Mouse (Mus musculus) forebrain, embryonic 15.5 days (tissue): ENCODE data around the gene Palld. TPM values are rescaled to one million over a fixed set of nuclear protein-coding genes. Genes with fewer than 3 reads are reported as not detected.

Source experiments
- ATAC-seq: fragments of 200-750 bp; cut with Nextera tagmentation; replicated peaks from 2 replicates; pipeline ENCODE4 v1.8.0; 2017; ENCODE audit warnings: mild to moderate bottlenecking, moderate TSS enrichment, moderate library complexity
- H3K27ac ChIP-seq: fragments of 300-500 bp; sonication (generic); replicated peaks from 2 replicates; pipeline ENCODE4 v1.5.1; 2015; ENCODE audit warnings: mild to moderate bottlenecking, inconsistent platforms
- H3K27me3 ChIP-seq: fragments of 300-500 bp; sonication (generic); 2 replicates; pipeline ENCODE4 v1.6.1; 2015; ENCODE audit warnings: inconsistent platforms
- H3K36me3 ChIP-seq: fragments of 300-500 bp; sonication (generic); 2 replicates; pipeline ENCODE4 v1.6.1; 2015; ENCODE audit warnings: mild to moderate bottlenecking, inconsistent platforms
- H3K4me1 ChIP-seq: fragments of 300-500 bp; sonication (generic); 2 replicates; pipeline ENCODE4 v1.6.1; 2015; ENCODE audit warnings: inconsistent platforms
- H3K4me2 ChIP-seq: fragments of 300-500 bp; sonication (generic); replicated peaks from 2 replicates; pipeline ENCODE4 v1.6.1; 2015; ENCODE audit warnings: mild to moderate bottlenecking, inconsistent platforms
- H3K4me3 ChIP-seq: fragments of 300-500 bp; sonication (generic); 2 replicates; pipeline ENCODE4 v1.5.1; 2015; ENCODE audit warnings: mild to moderate bottlenecking, inconsistent platforms
- H3K9ac ChIP-seq: fragments of 300-500 bp; sonication (generic); replicated peaks from 2 replicates; pipeline ENCODE4 v1.6.1; 2015; ENCODE audit warnings: mild to moderate bottlenecking, inconsistent platforms
- H3K9me3 ChIP-seq: fragments of 300-500 bp; sonication (generic); 2 replicates; pipeline ENCODE4 v1.6.1; 2016; ENCODE audit warnings: inconsistent platforms
- WGBS: fragments of 180-500 bp; shearing (Covaris S2); methylation state at CpG from one replicate; pipeline ENCODE4 v1.1.7; 2015; ENCODE audit warnings: mixed read lengths; 5-methylcytosine and 5-hydroxymethylcytosine counted together
- polyA plus RNA-seq: library from polyadenylated mRNA; unstranded; fragments of >200 nt; fragmentation: Nextera tagmentation; extraction: Ambion mirVana; gene quantifications from 2 replicates; pipeline ENCODE4 v1.2.1, GENCODE M21; 2015

Palld gene
- polyA plus RNA-seq, 1 experiment from 2014 or later, result 19.4 TPM

DNA sequence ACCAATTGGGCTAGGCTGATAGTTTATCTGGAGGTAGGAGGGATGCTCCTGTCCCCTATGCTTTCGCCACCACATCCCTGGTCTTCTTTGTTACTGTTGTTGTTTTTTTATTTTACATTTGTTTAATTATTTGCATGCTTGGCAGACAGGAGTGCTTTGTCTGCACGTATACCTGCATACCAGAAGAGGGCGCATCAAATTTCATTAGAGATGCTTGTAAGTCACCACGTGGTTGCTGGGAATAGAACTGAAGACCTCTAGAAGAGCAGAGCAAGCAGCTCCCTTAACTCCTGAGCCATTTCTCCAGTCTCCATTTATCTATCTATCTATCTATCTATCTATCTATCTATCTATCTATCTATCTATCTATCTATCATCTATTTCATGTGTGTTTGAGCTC, 166.4 kb downstream of the Palld start:
- Histone ChIP-seq H3K36me3 (no peaks in the 10 kb centered on the region), H3K9ac (no peak overlapping the region), H3K4me1 (no peaks in the 10 kb centered on the region), H3K27me3 (no peaks in the 10 kb centered on the region), H3K27ac (no peak overlapping the region), H3K4me2 (no peak overlapping the region), H3K4me3 (no peak overlapping the region), H3K9me3 (no peaks in the 10 kb centered on the region)
- no peak for ATAC-seq
- WGBS, result 71% methylated on average over 4 of the region's 4 CpGs

DNA sequence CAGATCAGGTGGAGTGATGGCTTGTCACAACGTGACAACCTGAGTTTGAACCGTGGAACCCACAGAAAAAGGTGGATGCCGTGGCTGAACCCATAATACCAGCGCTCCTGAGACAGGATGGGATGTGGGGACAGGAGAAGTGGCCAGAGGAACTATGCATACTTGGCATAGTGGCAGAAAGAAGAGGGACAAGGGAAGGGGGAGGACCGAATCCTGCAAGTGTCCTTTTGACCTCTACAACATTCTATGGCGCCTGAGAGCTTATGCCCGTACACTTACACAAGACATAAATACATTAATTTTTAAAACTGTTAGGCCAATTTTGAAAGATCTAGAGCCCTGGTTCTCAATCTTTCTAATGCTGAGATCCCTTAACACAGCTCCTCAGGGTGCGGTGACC, 168.3 kb downstream of the Palld start:
- H3K4me1 ChIP-seq, result no peaks in the 10 kb centered on the region
- WGBS, result 93% methylated on average over 8 of the region's 8 CpGs
- no peak for ATAC-seq

GRCm38 (mm10) chr8:61732184-61732583, 170.3 kb downstream of the Palld start:
- no peak for ATAC-seq
- H3K27me3 ChIP-seq, result no peaks in the 10 kb centered on the region
- H3K4me3 ChIP-seq, result no peak overlapping the region
- H3K9me3 ChIP-seq, result no peaks in the 10 kb centered on the region
- H3K27ac ChIP-seq, result no peak overlapping the region
- H3K36me3 ChIP-seq, result no peaks in the 10 kb centered on the region
- H3K4me1 ChIP-seq, result no peaks in the 10 kb centered on the region
- H3K9ac ChIP-seq, result no peak overlapping the region
- 90% methylated on average over 6 of the region's 6 CpGs for WGBS
- no peak overlapping the region for H3K4me2 ChIP-seq

More for the DNA sequence above, 168.3 kb downstream of the Palld start:
- no peak overlapping the region for H3K27ac ChIP-seq
- no peaks in the 10 kb centered on the region for H3K36me3 ChIP-seq
- H3K9me3 ChIP-seq, result no peaks in the 10 kb centered on the region
- no peak overlapping the region for H3K9ac ChIP-seq
- no peak overlapping the region for H3K4me2 ChIP-seq
- H3K27me3 ChIP-seq, result no peaks in the 10 kb centered on the region
- H3K4me3 ChIP-seq, result no peak overlapping the region

DNA sequence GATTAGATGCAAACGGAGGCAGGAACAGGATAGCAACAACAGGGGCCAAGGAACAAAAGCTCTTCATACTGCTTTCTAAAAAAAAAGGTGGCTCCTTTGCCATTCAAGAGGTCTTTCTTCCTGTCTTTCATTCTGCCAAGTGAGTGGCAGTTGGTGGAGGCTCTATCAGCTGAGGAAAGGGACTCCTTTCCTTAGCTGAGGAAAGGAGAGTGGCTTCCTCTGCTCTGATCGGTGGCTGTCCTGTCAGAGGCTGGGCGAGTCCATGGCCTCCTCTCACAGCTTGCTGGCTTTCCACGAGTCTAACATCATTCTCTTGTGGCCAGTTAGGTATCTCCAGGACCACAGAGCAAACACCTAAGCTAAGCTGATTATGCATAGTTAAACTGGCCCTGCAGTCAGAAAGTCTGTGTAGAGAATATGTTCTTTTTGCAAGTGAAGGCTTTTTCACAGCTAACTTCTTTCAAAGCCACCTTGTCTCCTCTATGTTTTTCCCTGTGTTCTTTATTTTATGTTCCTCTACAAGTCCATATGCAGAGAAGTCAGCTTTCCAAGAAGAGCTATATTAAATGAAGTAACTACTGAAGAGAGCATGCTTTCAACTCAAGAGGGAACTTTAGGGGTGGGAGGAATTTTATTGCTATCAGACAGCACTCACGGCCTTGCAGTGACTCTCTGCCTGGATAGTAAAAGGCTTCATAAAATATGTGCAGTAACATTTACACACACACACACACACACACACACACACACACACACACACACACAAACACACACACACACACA, 171.0 kb downstream of the Palld start:
- WGBS, result 72% methylated on average over 5 of the region's 5 CpGs
- H3K27ac ChIP-seq, result no peak overlapping the region
- no peaks in the 10 kb centered on the region for H3K9me3 ChIP-seq
- no peaks in the 10 kb centered on the region for H3K36me3 ChIP-seq
- H3K4me1 ChIP-seq, result no peaks in the 10 kb centered on the region
- no peak overlapping the region for H3K9ac ChIP-seq
- no peak overlapping the region for H3K4me2 ChIP-seq
- ATAC-seq, result no peak
- no peaks in the 10 kb centered on the region for H3K27me3 ChIP-seq
- H3K4me3 ChIP-seq, result no peak overlapping the region

- no peak for ATAC-seq
- no peak overlapping the region for H3K27ac ChIP-seq
- no peaks in the 10 kb centered on the region for H3K4me1 ChIP-seq
- H3K4me3 ChIP-seq, result no peak overlapping the region
- H3K27me3 ChIP-seq, result no peaks in the 10 kb centered on the region
- no peak overlapping the region for H3K4me2 ChIP-seq
- no peaks in the 10 kb centered on the region for H3K36me3 ChIP-seq
- no peak overlapping the region for H3K9ac ChIP-seq
- no peaks in the 10 kb centered on the region for H3K9me3 ChIP-seq
- 73% methylated on average over 6 of the region's 6 CpGs for WGBS
Observed at GRCm38 (mm10) chr8:61730669-61731068, 171.8 kb downstream of the Palld start.

DNA sequence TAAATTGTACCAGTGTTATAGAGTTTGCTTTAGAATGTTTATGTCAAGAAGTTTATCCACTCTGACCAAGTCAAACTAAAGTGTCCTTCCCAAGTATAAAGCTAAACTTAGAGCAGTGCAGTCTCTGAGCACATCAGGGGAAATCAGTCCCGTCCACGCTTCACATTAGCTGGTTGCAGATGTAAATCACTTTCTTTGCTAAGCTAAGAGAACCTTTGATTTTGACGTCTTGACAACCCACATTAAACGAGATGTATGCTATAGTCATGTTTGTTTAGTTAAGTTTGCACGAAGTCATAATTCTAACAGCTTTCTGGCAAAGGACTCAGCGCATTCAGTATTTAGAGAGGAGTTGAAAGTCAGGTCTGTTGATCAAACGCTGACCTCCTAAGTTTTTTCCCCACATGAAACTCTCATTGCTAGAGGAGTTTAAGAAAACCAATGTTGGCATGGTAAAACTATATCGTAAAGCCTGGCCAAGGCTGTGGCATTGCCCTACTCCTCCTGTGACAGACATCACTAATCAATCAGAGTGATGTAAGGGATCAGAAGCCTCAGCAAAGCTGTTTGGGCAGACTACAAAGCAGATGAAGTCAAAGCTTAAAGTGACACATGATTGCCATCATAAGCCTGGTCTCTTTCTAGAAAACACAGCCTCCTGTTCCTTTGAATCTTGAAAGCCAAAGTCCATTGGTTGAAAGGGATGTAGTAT, 177.0 kb downstream of the Palld start:
- no peaks in the 10 kb centered on the region for H3K27me3 ChIP-seq
- WGBS, result 86% methylated on average over 8 of the region's 8 CpGs
- no peak overlapping the region for H3K9ac ChIP-seq
- ATAC-seq, result no peak
- H3K4me1 ChIP-seq, result no peaks in the 10 kb centered on the region
- H3K36me3 ChIP-seq, result no peaks in the 10 kb centered on the region
- no peak overlapping the region for H3K4me3 ChIP-seq
- no peak overlapping the region for H3K4me2 ChIP-seq
- H3K9me3 ChIP-seq, result no peaks in the 10 kb centered on the region
- H3K27ac ChIP-seq, result no peak overlapping the region

DNA sequence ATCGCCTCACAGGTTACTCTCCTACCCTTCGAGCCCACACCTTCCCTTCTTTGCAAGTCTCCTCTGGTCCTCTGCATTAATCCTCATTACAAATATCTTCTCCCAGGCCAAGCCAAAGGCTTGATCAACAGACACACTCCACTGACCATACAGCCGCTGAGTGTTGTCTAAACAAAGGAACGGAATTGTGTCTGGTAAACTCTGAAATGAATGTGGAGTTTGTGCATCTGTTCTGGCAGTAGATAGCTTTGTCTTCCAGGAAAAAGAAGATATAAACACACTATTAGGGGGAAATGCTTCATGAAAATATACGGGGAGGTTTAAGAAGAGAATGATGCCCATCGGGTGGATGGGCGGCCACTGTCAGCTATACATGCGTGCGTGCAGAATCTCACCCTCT, 180.3 kb downstream of the Palld start:
- H3K4me3 ChIP-seq, result no peak overlapping the region
- no peak overlapping the region for H3K27ac ChIP-seq
- no peaks in the 10 kb centered on the region for H3K4me1 ChIP-seq
- H3K4me2 ChIP-seq, result no peak overlapping the region
- no peaks in the 10 kb centered on the region for H3K9me3 ChIP-seq
- 87% methylated on average over 9 of the region's 9 CpGs for WGBS
- ATAC-seq, result no peak
- no peaks in the 10 kb centered on the region for H3K27me3 ChIP-seq
- no peaks in the 10 kb centered on the region for H3K36me3 ChIP-seq
- no peak overlapping the region for H3K9ac ChIP-seq

DNA sequence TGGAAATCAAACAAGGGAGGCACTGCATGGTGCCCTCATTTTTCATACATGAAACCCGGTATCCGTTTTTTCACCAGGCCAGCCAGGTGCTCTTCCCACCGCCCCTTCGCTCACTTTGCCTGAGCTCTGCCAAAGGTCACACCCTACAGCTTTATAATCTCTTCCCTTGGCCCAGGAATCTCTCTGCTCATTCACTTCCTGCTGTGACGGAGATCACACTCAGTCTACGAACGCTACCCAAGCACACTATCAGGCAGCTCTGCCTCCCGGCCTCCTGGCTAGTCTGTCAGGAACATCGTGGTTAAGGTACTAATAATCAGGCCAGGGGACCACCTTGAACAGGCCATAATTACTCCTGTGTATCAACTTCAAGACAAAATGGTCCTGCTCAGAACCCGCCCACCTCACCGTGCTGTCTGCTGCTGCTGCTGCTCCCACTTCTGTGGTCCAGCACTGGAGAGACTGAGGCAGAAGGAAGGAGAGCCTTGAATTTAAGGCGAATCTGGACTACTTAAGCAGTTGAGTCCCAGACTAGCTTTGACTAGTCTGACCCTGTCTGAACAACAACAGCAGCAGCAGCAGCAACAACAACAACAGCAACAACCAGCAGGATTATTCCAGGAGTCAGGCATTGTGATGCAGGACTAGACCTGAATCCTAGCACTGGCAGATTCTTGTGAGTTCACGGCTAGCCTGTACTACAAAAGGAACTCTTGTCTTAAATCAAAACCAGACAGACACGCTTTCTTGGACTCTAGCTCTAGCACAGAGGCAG, 187.0 kb downstream of the Palld start:
- H3K27ac ChIP-seq, result no peak overlapping the region
- H3K9ac ChIP-seq, result no peak overlapping the region
- no peak for ATAC-seq
- no peaks in the 10 kb centered on the region for H3K27me3 ChIP-seq
- H3K4me1 ChIP-seq, result no peaks in the 10 kb centered on the region
- H3K36me3 ChIP-seq, result no peaks in the 10 kb centered on the region
- WGBS, result 55% methylated on average over 14 of the region's 14 CpGs
- no peak overlapping the region for H3K4me3 ChIP-seq
- H3K9me3 ChIP-seq, result no peaks in the 10 kb centered on the region
- H3K4me2 ChIP-seq, result no peak overlapping the region

GRCm38 (mm10) chr8:61714293-61714831, 188.1 kb downstream of the Palld start:
- H3K4me2 ChIP-seq, result no peak overlapping the region
- no peaks in the 10 kb centered on the region for H3K36me3 ChIP-seq
- ATAC-seq, result 0 out of 2 replicates have a peak, but pooled peaks have one; percentile 13
- no peak overlapping the region for H3K4me3 ChIP-seq
- WGBS, result 42% methylated on average over 6 of the region's 6 CpGs
- no peak overlapping the region for H3K27ac ChIP-seq
- H3K9ac ChIP-seq, result no peak overlapping the region
- no peaks in the 10 kb centered on the region for H3K9me3 ChIP-seq
- no peaks in the 10 kb centered on the region for H3K27me3 ChIP-seq
- H3K4me1 ChIP-seq, result no peaks in the 10 kb centered on the region

DNA sequence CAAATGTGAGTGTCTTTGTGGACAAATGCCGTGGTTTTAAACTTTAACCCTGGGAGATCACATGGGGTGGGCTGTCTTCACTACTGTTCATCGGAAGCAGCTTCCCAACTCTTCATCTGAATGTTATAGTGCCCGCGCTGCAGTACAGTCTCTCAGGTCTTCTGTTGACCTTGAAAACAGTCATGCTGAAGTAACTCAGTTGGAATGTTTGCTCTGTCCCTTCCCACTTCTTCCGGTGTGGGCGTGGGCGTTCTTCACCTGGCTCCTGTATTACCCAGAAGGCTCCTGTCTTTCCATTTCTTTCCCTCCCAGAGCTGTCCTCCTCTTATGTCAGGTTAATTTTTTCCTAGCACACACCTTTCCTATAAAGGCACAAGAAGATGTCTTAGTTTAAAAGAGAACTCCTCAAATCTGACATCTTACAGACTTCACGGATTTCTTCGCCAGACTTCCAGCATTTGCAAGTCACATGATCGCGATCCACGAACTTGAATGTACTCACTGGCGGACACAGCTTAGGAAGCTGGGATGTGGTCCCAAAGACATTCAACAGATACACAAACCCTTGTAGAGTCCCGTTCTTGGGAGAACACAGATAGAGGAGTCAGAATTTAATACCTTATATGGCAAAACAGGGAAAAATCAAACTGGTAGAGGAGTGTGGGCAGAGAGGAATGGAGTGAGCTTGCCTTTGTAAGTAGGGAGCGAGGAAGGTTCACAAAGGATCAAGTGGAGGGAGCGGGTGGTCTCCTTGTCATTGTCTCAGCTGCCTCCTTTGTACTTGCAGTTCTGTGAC, 189.1 kb downstream of the Palld start:
- no peaks in the 10 kb centered on the region for H3K27me3 ChIP-seq
- 89% methylated on average over 16 of the region's 16 CpGs for WGBS
- no peak overlapping the region for H3K4me2 ChIP-seq
- no peak overlapping the region for H3K27ac ChIP-seq
- ATAC-seq, result no peak
- no peak overlapping the region for H3K4me3 ChIP-seq
- H3K4me1 ChIP-seq, result no peaks in the 10 kb centered on the region
- no peaks in the 10 kb centered on the region for H3K36me3 ChIP-seq
- no peaks in the 10 kb centered on the region for H3K9me3 ChIP-seq
- H3K9ac ChIP-seq, result no peak overlapping the region

DNA sequence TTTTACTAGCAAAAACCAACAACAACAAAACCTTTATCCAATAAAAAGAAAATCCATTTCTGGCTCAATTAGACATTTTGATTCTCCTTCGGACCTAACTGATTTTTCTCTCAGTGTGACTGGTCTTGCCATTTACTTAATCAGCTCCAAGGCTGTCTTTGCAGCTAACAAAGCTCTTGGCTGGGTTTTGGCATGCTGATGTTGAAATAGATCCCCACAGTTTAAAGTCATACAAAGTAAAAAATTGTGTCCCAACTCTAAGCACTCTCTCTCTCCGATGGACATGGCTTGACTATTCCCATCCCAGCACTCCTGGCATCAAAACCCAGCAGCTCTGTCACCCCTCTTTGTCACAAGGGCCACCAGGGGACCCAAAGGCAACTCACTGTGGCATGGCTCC, 190.1 kb downstream of the Palld start:
- Histone ChIP-seq H3K9ac (no peak overlapping the region), H3K36me3 (no peaks in the 10 kb centered on the region), H3K27ac (no peak overlapping the region), H3K27me3 (no peaks in the 10 kb centered on the region), H3K9me3 (no peaks in the 10 kb centered on the region), H3K4me1 (no peaks in the 10 kb centered on the region), H3K4me2 (no peak overlapping the region), H3K4me3 (no peak overlapping the region)
- 83% methylated on average over 2 of the region's 2 CpGs for WGBS
- no peak for ATAC-seq
